Mouse (Mus musculus) myocyte (in vitro differentiated cells): ENCODE measurements around the gene Ephb4. TPM values are rescaled to one million over a fixed set of nuclear protein-coding genes. Genes with fewer than 3 reads are reported as not detected.

ENCODE experiments used
- H3K27me3 ChIP-seq: one replicate; pipeline ENCODE4 v1.6.1; 2011; ENCODE audit not compliant: control insufficient read depth, insufficient read depth, insufficient read length
- H3K36me3 ChIP-seq: one replicate; pipeline ENCODE4 v1.6.1; 2011; ENCODE audit not compliant: control insufficient read depth, insufficient read depth
- H3K4me2 ChIP-seq: one replicate; pipeline ENCODE4 v1.6.1; 2011; ENCODE audit warnings: low read depth, control low read depth
- H3K4me3 ChIP-seq: one replicate; pipeline ENCODE4 v1.5.1; 2011; ENCODE audit warnings: mild to moderate bottlenecking, control low read depth, moderate library complexity
- H3K79me2 ChIP-seq: one replicate; pipeline ENCODE4 v1.6.1; 2011; ENCODE audit not compliant: control insufficient read depth, insufficient read depth
- H3ac ChIP-seq: one replicate; pipeline ENCODE4 v1.6.1; 2011; ENCODE audit not compliant: control insufficient read depth, insufficient read length
- CEBPB ChIP-seq: IDR thresholded peaks from 2 replicates; pipeline ENCODE4 v1.6.1; 2011; ENCODE audit warnings: mild to moderate bottlenecking, moderate library complexity; ENCODE audit not compliant: poor library complexity, insufficient read depth, severe bottlenecking
- E2F4 ChIP-seq: IDR thresholded peaks from one replicate; pipeline ENCODE4 v1.6.1; 2011; ENCODE audit warnings: mild to moderate bottlenecking, control low read depth, moderate library complexity; ENCODE audit not compliant: insufficient read depth
- MAX ChIP-seq: IDR thresholded peaks from one replicate; pipeline ENCODE4 v1.6.1; 2011; ENCODE audit warnings: low read depth, mild to moderate bottlenecking, control low read depth
- MYOD1 ChIP-seq, 3 experiments: IDR thresholded peaks; one replicate each; pipeline ENCODE4 v1.6.1; 2011; ENCODE audit warnings: control low read depth in 2 of 3, low read depth in 2 of 3, mild to moderate bottlenecking in 2 of 3, moderate library complexity in 1 of 3; ENCODE audit not compliant: insufficient read length in 2 of 3, control insufficient read depth in 1 of 3
- MYOG ChIP-seq, 3 experiments: IDR thresholded peaks; one replicate each; pipeline ENCODE4 v1.6.1; 2011; ENCODE audit warnings: control low read depth in 2 of 3, low read depth in 2 of 3, mild to moderate bottlenecking in 2 of 3; ENCODE audit not compliant: insufficient read length in 2 of 3, control insufficient read depth in 1 of 3, insufficient read depth in 1 of 3
- POLR2A ChIP-seq: IDR thresholded peaks from one replicate; pipeline ENCODE4 v1.6.1; 2011; ENCODE audit warnings: low read depth, mild to moderate bottlenecking, control low read depth, moderate library complexity; ENCODE audit not compliant: insufficient read length
- POLR2AphosphoS2 ChIP-seq: IDR thresholded peaks from one replicate; pipeline ENCODE4 v1.6.1; 2011; ENCODE audit warnings: low read depth, control low read depth; ENCODE audit not compliant: insufficient read length
- REST ChIP-seq: IDR thresholded peaks from one replicate; pipeline ENCODE4 v1.6.1; 2011; ENCODE audit warnings: mild to moderate bottlenecking, control low read depth, moderate library complexity; ENCODE audit not compliant: insufficient read depth, insufficient read length
- SRF ChIP-seq: IDR thresholded peaks from one replicate; pipeline ENCODE4 v1.6.1; 2011; ENCODE audit warnings: low read depth; ENCODE audit not compliant: control insufficient read depth, insufficient read length
- TCF12 ChIP-seq: IDR thresholded peaks from one replicate; pipeline ENCODE4 v1.6.1; 2011; ENCODE audit warnings: mild to moderate bottlenecking, control low read depth; ENCODE audit not compliant: poor library complexity, insufficient read depth, severe bottlenecking
- TCF3 ChIP-seq: IDR thresholded peaks from one replicate; pipeline ENCODE4 v1.6.1; 2011; ENCODE audit warnings: low read depth, control low read depth; ENCODE audit not compliant: insufficient read length
- USF1 ChIP-seq: IDR thresholded peaks from one replicate; pipeline ENCODE4 v1.6.1; 2011; ENCODE audit warnings: low read depth, mild to moderate bottlenecking, control low read depth, moderate library complexity
- polyA plus RNA-seq: library from polyadenylated mRNA; unstranded; fragments of >200 nt; fragmentation: generic; extraction: Trizol; gene quantifications from one replicate; pipeline ENCODE4 v1.2.1, GENCODE M21; 2012; ENCODE audit warnings: missing spikeins

Ephb4 gene
- polyA plus RNA-seq, 1 experiment: 17.8 TPM

DNA sequence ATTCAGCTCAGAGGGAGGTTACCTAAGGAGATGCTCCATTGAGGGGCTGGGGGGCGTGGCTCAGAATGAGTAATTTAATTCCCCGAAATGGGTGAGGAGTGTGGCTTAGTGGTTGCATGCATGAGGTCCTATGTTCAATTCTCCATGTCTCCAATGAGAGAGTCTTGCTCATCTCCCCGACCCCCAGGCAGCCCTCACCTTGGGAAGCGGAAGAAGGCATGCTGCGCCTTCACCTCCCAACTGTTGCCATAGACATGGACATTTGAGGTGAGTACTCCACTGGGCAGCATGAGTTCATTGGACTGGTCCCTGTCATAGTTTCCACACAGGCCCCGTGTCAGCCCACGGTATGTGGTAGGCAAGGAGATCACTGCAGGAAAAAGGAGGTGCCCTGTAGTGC is 36.8 kb downstream of the Ephb4 start:
- H3K27me3 ChIP-seq: peaks cover 27% of the 10 kb centered on the region
- TF ChIP-seq POLR2A: no peak
- no peaks in the 10 kb centered on the region for H3K79me2 ChIP-seq
- no peak overlapping the region for H3K4me2 ChIP-seq
- H3K4me3 ChIP-seq: no peak overlapping the region
- no peak overlapping the region for H3ac ChIP-seq
- H3K36me3 ChIP-seq: no peaks in the 10 kb centered on the region

GRCm38 (mm10) chr5:137391641-137392040 is 41.7 kb downstream of the Ephb4 start:
- no peak for TF ChIP-seq POLR2AphosphoS2
- TF ChIP-seq CEBPB: no peak
- TF ChIP-seq POLR2A: no peak
- no peak for TF ChIP-seq TCF3
- no peak for TF ChIP-seq SRF
- no peak for TF ChIP-seq USF1
- TF ChIP-seq REST: no peak
- H3ac ChIP-seq: no peak overlapping the region
- no peaks in the 10 kb centered on the region for H3K79me2 ChIP-seq
- peaks cover 29% of the 10 kb centered on the region for H3K27me3 ChIP-seq
- no peak overlapping the region for H3K4me2 ChIP-seq
- no peak overlapping the region for H3K4me3 ChIP-seq
- H3K36me3 ChIP-seq: no peaks in the 10 kb centered on the region

- H3K4me2 ChIP-seq: no peak overlapping the region
- H3K27me3 ChIP-seq: peaks cover 34% of the 10 kb centered on the region
- no peak overlapping the region for H3K4me3 ChIP-seq
- H3K79me2 ChIP-seq: no peaks in the 10 kb centered on the region
- TF ChIP-seq E2F4 (no peak), TCF3 (no peak)
- H3K36me3 ChIP-seq: no peaks in the 10 kb centered on the region
- no peak overlapping the region for H3ac ChIP-seq
These were observed 44.5 kb downstream of the Ephb4 start for GRCm38 (mm10) chr5:137394456-137394855.

GRCm38 (mm10) chr5:137404081-137404480 is 54.2 kb downstream of the Ephb4 start:
- H3K36me3 ChIP-seq: no peaks in the 10 kb centered on the region
- H3K4me2 ChIP-seq: no peak overlapping the region
- no peaks in the 10 kb centered on the region for H3K79me2 ChIP-seq
- no peak for TF ChIP-seq TCF12
- no peak for TF ChIP-seq E2F4
- no peak for TF ChIP-seq MYOG (IDR thresholded peaks at IDR 0.05; ENCODE audit: control insufficient read depth in 1 of 3, insufficient read depth in 1 of 3, insufficient read length in 2 of 3, low read depth in 2 of 3)
- TF ChIP-seq CEBPB: no peak
- no peak for TF ChIP-seq POLR2A
- TF ChIP-seq REST: no peak
- TF ChIP-seq SRF: no peak
- TF ChIP-seq MYOD1 (IDR thresholded peaks at IDR 0.05; ENCODE audit: control insufficient read depth in 1 of 3, insufficient read length in 2 of 3, low read depth in 2 of 3): no peak
- no peak for TF ChIP-seq USF1
- TF ChIP-seq MAX: no peak
- no peak for TF ChIP-seq POLR2AphosphoS2
- no peak for TF ChIP-seq TCF3
- no peak overlapping the region for H3K4me3 ChIP-seq
- peaks cover 71% of the 10 kb centered on the region for H3K27me3 ChIP-seq
- H3ac ChIP-seq: no peak overlapping the region

- Histone ChIP-seq H3K79me2 (no peaks in the 10 kb centered on the region), H3K27me3 (peaks cover 55% of the 10 kb centered on the region), H3K36me3 (no peaks in the 10 kb centered on the region), H3K4me3 (no peak overlapping the region), H3ac (no peak overlapping the region), H3K4me2 (no peak overlapping the region)
- TF ChIP-seq SRF (no peak), REST (no peak), MYOD1 (IDR thresholded peaks at IDR 0.05; ENCODE audit: control insufficient read depth in 1 of 3, insufficient read length in 2 of 3, low read depth in 2 of 3) (no peak)
These were observed 59.5 kb downstream of the Ephb4 start for GRCm38 (mm10) chr5:137409451-137409850.

DNA sequence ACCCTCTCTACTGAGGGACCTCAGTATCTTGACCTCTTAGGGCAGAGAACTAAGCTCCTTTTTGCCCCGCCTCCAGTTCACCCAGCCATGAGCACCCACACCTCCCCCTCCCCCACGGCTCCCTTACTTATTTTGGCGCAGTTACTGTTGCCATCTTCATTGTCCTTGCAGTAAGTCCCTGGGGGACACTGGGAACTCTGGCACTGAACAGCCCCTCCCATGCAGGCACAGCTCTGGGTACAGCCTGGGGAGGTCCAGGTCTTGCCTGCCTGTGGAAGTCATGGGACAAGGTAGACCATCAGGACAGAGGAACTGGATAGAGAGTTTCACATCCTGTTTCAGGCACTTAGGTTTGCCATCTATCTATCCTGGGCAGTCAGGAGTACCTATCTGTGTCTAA is 60.2 kb downstream of the Ephb4 start:
- H3K4me3 ChIP-seq: no peak overlapping the region
- peaks cover 52% of the 10 kb centered on the region for H3K27me3 ChIP-seq
- TF ChIP-seq E2F4 (no peak), MYOD1 (IDR thresholded peaks at IDR 0.05; ENCODE audit: control insufficient read depth in 1 of 3, insufficient read length in 2 of 3, low read depth in 2 of 3) (no peak), MYOG (IDR thresholded peaks at IDR 0.05; ENCODE audit: control insufficient read depth in 1 of 3, insufficient read depth in 1 of 3, insufficient read length in 2 of 3, low read depth in 2 of 3) (no peak), TCF3 (no peak), USF1 (no peak), POLR2AphosphoS2 (no peak), POLR2A (no peak), MAX (no peak), CEBPB (no peak), SRF (no peak), TCF12 (no peak)
- no peak overlapping the region for H3K4me2 ChIP-seq
- H3K79me2 ChIP-seq: no peaks in the 10 kb centered on the region
- H3K36me3 ChIP-seq: no peaks in the 10 kb centered on the region
- H3ac ChIP-seq: no peak overlapping the region
